Mouse (Mus musculus): ENCODE data around the gene Cfap298.

The Cfap298 gene

GRCm38 (mm10) chr16:90934687-90935328, at the start of gene Cfap298:
Cfap298 (minus strand) TSS chr16:90935114.
- DNase-seq (ENCODE audit: low spot score): peak; percentile 91

- no peak for DNase-seq (ENCODE audit: low spot score)
Observed at GRCm38 (mm10) chr16:90971004-90971403, 36.1 kb upstream of the Cfap298 start.

GRCm38 (mm10) chr16:90966241-90966640, 31.3 kb upstream of the Cfap298 start:
- DNase-seq (ENCODE audit: low spot score): no peak

- no peak for DNase-seq (ENCODE audit: low spot score)
Observed at GRCm38 (mm10) chr16:90964302-90964701, 29.4 kb upstream of the Cfap298 start.

GRCm38 (mm10) chr16:90963866-90964265, 29.0 kb upstream of the Cfap298 start:
- DNase-seq (ENCODE audit: low spot score): no peak

GRCm38 (mm10) chr16:90963231-90963630, 28.3 kb upstream of the Cfap298 start:
- no peak for DNase-seq (ENCODE audit: low spot score)

- DNase-seq (ENCODE audit: low spot score): no peak
Observed at GRCm38 (mm10) chr16:90958301-90959085, 23.6 kb upstream of the Cfap298 start.

- no peak for DNase-seq (ENCODE audit: low spot score)
Observed at GRCm38 (mm10) chr16:90955494-90955893, 20.6 kb upstream of the Cfap298 start.

GRCm38 (mm10) chr16:90953770-90954169, 18.9 kb upstream of the Cfap298 start:
- DNase-seq (ENCODE audit: low spot score): no peak

GRCm38 (mm10) chr16:90953147-90953546, 18.2 kb upstream of the Cfap298 start:
- no peak for DNase-seq (ENCODE audit: low spot score)

GRCm38 (mm10) chr16:90950354-90950963, 15.5 kb upstream of the Cfap298 start:
- no peak for DNase-seq (ENCODE audit: low spot score)

GRCm38 (mm10) chr16:90946977-90947376, 12.1 kb upstream of the Cfap298 start:
- no peak for DNase-seq (ENCODE audit: low spot score)

GRCm38 (mm10) chr16:90941246-90941645, 6.3 kb upstream of the Cfap298 start:
- DNase-seq (ENCODE audit: low spot score): no peak

- DNase-seq (ENCODE audit: low spot score): peak; percentile 44
Observed at GRCm38 (mm10) chr16:90934193-90934686, 674 bp downstream of the Cfap298 start.

- DNase-seq (ENCODE audit: low spot score): no peak
Observed at GRCm38 (mm10) chr16:90933534-90934176, 1.3 kb downstream of the Cfap298 start.

GRCm38 (mm10) chr16:90927446-90927845, 7.5 kb downstream of the Cfap298 start:
- no peak for DNase-seq (ENCODE audit: low spot score)

GRCm38 (mm10) chr16:90925461-90925860, 9.5 kb downstream of the Cfap298 start:
- DNase-seq (ENCODE audit: low spot score): peak; percentile 52

GRCm38 (mm10) chr16:90924606-90925370, 10.1 kb downstream of the Cfap298 start:
- no peak for DNase-seq (ENCODE audit: low spot score)

GRCm38 (mm10) chr16:90921471-90922159, 13.3 kb downstream of the Cfap298 start:
- DNase-seq (ENCODE audit: low spot score): no peak

- DNase-seq (ENCODE audit: low spot score): no peak
Observed at GRCm38 (mm10) chr16:90917156-90917555, 17.8 kb downstream of the Cfap298 start.

GRCm38 (mm10) chr16:90916040-90916481, 18.9 kb downstream of the Cfap298 start:
- DNase-seq (ENCODE audit: low spot score): no peak
